Mouse (Mus musculus) G1E (cell line): ENCODE results near the gene Hspa1l. TPM values are rescaled to one million over a fixed set of nuclear protein-coding genes. Genes with fewer than 3 reads are reported as not detected.

Experiments
- ATAC-seq: 2 replicates; pipeline ENCODE4 v1.8.0; 2016; ENCODE audit warnings: mild to moderate bottlenecking; ENCODE audit not compliant: insufficient number of reproducible peaks, poor library complexity, low FRiP score, severe bottlenecking; ENCODE audit errors: extremely low read depth
- DNase-seq: peaks from one replicate; pipeline ENCODE4 v3.0.0; 2012; ENCODE audit warnings: low spot score
- H3K27me3 ChIP-seq: 2 replicates; pipeline ENCODE4 v1.6.1; 2012; ENCODE audit warnings: mild to moderate bottlenecking, low read length, inconsistent platforms; ENCODE audit not compliant: insufficient read depth
- H3K36me3 ChIP-seq: replicated peaks from 2 replicates; pipeline ENCODE3; 2012; ENCODE audit warnings: mild to moderate bottlenecking, inconsistent platforms
- H3K4me1 ChIP-seq: 2 replicates; pipeline ENCODE4 v1.6.1; 2012; ENCODE audit warnings: low read depth, low read length, inconsistent platforms, mixed read lengths; ENCODE audit not compliant: insufficient read depth
- H3K4me3 ChIP-seq: 2 replicates; pipeline ENCODE4 v1.5.1; 2012; ENCODE audit warnings: low read depth, mild to moderate bottlenecking, inconsistent platforms, low read length, moderate library complexity, mixed read lengths
- H3K9me3 ChIP-seq: replicated peaks from 2 replicates; pipeline ENCODE4 v1.6.1; 2012; ENCODE audit warnings: inconsistent platforms
- CTCF ChIP-seq: IDR thresholded peaks from 2 replicates; pipeline ENCODE4 v1.5.1; 2012; ENCODE audit warnings: low read depth, low read length, inconsistent platforms, mixed read lengths
- GATA1 ChIP-seq: IDR thresholded peaks from 2 replicates; pipeline ENCODE4 v1.6.1; 2012; ENCODE audit warnings: borderline replicate concordance, low read length, inconsistent platforms, mixed read lengths
- GATA2 ChIP-seq: IDR thresholded peaks from 2 replicates; pipeline ENCODE4 v1.6.1; 2012; ENCODE audit warnings: low read depth, low read length, inconsistent platforms, borderline replicate concordance
- POLR2AphosphoS5 ChIP-seq: IDR thresholded peaks from 2 replicates; pipeline ENCODE4 v1.6.1; 2012; ENCODE audit warnings: low read depth, low read length, inconsistent platforms; ENCODE audit not compliant: insufficient replicate concordance
- TAL1 ChIP-seq: conservative IDR thresholded peaks from 2 replicates; pipeline ENCODE4 v1.6.1; 2012; ENCODE audit warnings: low read depth, low read length, inconsistent platforms, mixed read lengths
- polyA plus RNA-seq: library from polyadenylated mRNA; stranded (reverse); fragments of >175 nt; gene quantifications from 2 replicates; pipeline ENCODE4 v1.2.3, GENCODE M21; 2012
- total RNA-seq, 2 experiments: library from RNA; stranded (forward) in 1 of 2; stranded (reverse) in 1 of 2; fragments of 200-1000 nt in 1 of 2; fragments of >200 nt in 1 of 2; fragmentation: Nextera tagmentation in 1 of 2; gene quantifications; 2 replicates each; pipeline ENCODE4 v1.2.3; 2014 to 2017

The Hspa1l gene
- total and polyA plus RNA-seq, 3 experiments: 0.05 TPM; not detected in 2

GRCm38 (mm10) chr17:35011440-35011839, 38.9 kb downstream of the Hspa1l start:
- Histone ChIP-seq H3K36me3 (peaks cover 98% of the 10 kb centered on the region), H3K4me3 (no peak overlapping the region), H3K27me3 (no peaks in the 10 kb centered on the region; the same call in 1 of the 2 replicates), H3K9me3 (no peaks in the 10 kb centered on the region), H3K4me1 (peaks cover 84% of the 10 kb centered on the region)
- no peak for DNase-seq
- ATAC-seq: no peak
- TF ChIP-seq GATA1 (no peak), GATA2 (no peak), TAL1 (no peak), POLR2AphosphoS5 (no peak), CTCF (no peak)

- ATAC-seq: no peak
- Histone ChIP-seq H3K27me3 (no peaks in the 10 kb centered on the region; the same call in 1 of the 2 replicates), H3K4me1 (peaks cover 88% of the 10 kb centered on the region), H3K4me3 (no peak overlapping the region), H3K36me3 (peaks cover 99% of the 10 kb centered on the region), H3K9me3 (no peaks in the 10 kb centered on the region)
- DNase-seq: no peak
- TF ChIP-seq POLR2AphosphoS5 (no peak), TAL1 (no peak), CTCF (no peak), GATA2 (no peak)
These were observed 39.9 kb downstream of the Hspa1l start for GRCm38 (mm10) chr17:35012430-35012829.

GRCm38 (mm10) chr17:35013221-35013620, 40.7 kb downstream of the Hspa1l start:
- no peak for DNase-seq
- H3K9me3 ChIP-seq: no peaks in the 10 kb centered on the region

GRCm38 (mm10) chr17:35015296-35015695, 42.8 kb downstream of the Hspa1l start:
- DNase-seq: no peak
- peak overlapping the region; percentile 49; the same call in 1 of the 2 replicates for H3K4me3 ChIP-seq
- TF ChIP-seq GATA2 (no peak), CTCF (no peak), POLR2AphosphoS5 (no peak), GATA1 (no peak), TAL1 (no peak)
- no peaks in the 10 kb centered on the region for H3K9me3 ChIP-seq
- H3K36me3 ChIP-seq: peaks cover 94% of the 10 kb centered on the region
- H3K27me3 ChIP-seq: no peaks in the 10 kb centered on the region; the same call in 1 of the 2 replicates
- peaks cover 94% of the 10 kb centered on the region for H3K4me1 ChIP-seq
- ATAC-seq: no peak

More at GRCm38 (mm10) chr17:35013221-35013620, 40.7 kb downstream of the Hspa1l start:
- H3K36me3 ChIP-seq: peaks cover 98% of the 10 kb centered on the region
- ATAC-seq: no peak
- TF ChIP-seq GATA1: no peak
- TF ChIP-seq TAL1: no peak
- TF ChIP-seq POLR2AphosphoS5: no peak
- no peaks in the 10 kb centered on the region; the same call in 1 of the 2 replicates for H3K27me3 ChIP-seq
- no peak overlapping the region for H3K4me3 ChIP-seq
- peaks cover 89% of the 10 kb centered on the region for H3K4me1 ChIP-seq

GRCm38 (mm10) chr17:35016376-35016775, 43.9 kb downstream of the Hspa1l start, which contains the start of gene Vwa7:
TSS of gene Vwa7 (plus strand) at chr17:35016579.
- peaks cover 84% of the 10 kb centered on the region for H3K36me3 ChIP-seq
- DNase-seq (peak; percentile 28), ATAC-seq (no peak)
- peak within 1 kb of the TSS; percentile 49; the same call in 1 of the 2 replicates for H3K4me3 ChIP-seq
- peaks cover 94% of the 10 kb centered on the region for H3K4me1 ChIP-seq
- TF ChIP-seq GATA2 (no peak), POLR2AphosphoS5 (no peak), TAL1 (no peak), GATA1 (no peak), CTCF (no peak)
- H3K27me3 ChIP-seq: no peaks in the 10 kb centered on the region; the same call in 1 of the 2 replicates
- H3K9me3 ChIP-seq: no peaks in the 10 kb centered on the region

GRCm38 (mm10) chr17:35016791-35017705, 44.5 kb downstream of the Hspa1l start:
- Histone ChIP-seq H3K27me3 (no peaks in the 10 kb centered on the region; the same call in 1 of the 2 replicates), H3K4me3 (peak overlapping the region; percentile 14; the same call in 1 of the 2 replicates), H3K36me3 (peaks cover 77% of the 10 kb centered on the region), H3K4me1 (peaks cover 94% of the 10 kb centered on the region), H3K9me3 (no peaks in the 10 kb centered on the region)
- ATAC-seq (no peak), DNase-seq (no peak)
- TF ChIP-seq POLR2AphosphoS5 (peak; percentile 20; the same call in 1 of the 2 replicates), TAL1 (no peak)
